Mouse (Mus musculus): ENCODE results near the gene Csrnp3.

Csrnp3 gene

DNA sequence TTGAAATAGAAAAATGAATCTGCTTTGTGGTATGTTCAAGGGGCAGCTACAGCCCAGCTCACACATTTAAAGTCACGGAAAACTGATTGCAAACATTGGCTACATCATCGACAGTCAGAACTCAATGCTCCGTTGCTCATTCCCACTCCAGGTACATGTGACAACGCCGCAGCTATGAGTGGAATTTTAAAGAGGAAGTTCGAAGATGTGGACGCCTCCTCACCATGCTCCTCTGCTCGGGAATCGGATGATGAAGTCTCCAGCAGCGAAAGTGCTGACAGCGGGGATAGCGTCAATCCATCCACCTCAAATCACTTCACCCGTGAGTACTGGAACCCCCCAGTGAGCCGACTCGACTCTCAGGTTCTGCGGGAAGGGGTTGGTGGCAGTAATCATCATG, 103.2 kb downstream of the Csrnp3 start:
- in situ Hi-C loops (cut with MboI), result no loop called here

- in situ Hi-C loops (cut with MboI), result no loop called here
These were observed 108.3 kb downstream of the Csrnp3 start for GRCm38 (mm10) chr2:65953726-65954340.

GRCm38 (mm10) chr2:65955804-65956203, 110.2 kb downstream of the Csrnp3 start:
- in situ Hi-C loops (cut with MboI), result no loop called here

DNA sequence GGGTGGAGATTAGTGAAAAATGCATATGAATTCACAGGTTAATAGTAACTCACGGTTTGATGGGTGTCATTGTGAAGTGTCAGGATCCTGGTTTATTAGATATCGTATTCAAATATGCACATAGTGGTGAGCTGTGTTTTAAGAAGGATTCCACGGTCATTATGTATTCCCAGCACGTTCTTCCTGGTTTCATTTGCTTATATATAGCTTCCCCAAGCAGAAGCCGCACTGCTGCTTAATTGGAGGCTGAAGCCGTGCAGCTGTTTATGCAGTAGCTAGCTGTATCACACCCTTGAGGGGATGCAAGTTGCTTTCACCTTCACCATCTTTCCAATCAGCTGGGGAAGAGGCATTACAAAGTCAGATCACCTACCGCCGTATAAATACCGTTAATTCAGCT, 111.2 kb downstream of the Csrnp3 start:
- in situ Hi-C loops (cut with MboI), result no loop called here

DNA sequence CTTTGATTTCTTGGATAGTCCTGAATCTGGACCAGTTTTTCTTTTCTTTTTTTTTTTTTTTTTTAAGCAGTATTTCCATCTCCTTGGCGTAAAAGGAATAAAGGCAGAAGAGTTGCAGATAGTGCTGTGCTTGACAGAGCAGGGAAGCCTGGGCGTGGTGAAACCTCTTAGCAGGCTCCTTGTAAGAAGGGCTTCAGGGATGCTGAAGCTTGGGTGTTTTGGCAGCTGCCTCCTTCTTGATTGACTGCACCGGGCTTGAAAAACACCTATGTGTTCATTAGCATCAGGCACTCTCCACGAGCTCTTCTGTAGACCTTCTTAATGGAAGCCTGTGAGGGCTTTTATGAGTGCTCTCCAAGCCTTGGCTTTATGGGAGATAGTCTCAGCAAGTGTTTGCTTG, 117.9 kb downstream of the Csrnp3 start:
- in situ Hi-C loops (cut with MboI), result no loop called here

DNA sequence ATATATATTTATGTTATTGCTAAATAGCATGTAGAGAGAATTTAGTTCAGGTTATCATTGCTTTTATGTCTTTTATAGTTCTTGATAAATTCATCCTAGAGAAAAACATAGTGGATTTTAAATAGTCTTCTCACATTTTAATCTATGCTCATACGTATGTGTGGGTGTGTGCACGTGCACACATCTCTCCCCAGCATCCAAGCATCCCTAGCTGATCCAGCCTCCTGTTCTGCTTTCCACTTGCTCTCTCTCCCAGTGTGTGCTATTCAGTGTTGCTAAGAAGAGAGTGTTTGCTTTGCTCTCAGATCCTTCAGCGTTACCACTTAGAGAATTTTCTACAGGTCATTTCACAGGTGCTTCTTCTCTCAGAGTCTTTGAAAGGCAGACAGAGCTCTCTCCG, 123.2 kb downstream of the Csrnp3 start:
- in situ Hi-C loops (cut with MboI), result no loop called here

DNA sequence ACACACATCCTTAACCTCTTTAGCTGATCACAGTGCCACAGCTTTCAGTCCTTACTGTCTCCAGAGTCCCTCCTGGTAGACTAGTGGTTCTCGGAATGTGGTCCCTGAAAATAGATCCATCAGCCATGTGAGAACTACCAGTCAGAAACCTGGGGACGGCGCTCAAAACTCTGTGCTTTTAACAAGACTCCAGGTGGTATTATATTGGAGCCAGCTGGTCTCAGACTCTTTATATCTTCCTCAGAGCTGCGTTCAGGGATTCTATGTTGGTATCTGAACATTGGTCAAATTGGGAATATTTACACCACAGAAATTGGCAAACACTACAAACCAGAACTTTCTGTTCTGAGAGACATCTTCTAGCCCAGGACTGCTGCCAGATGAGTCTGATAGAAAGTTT, 128.3 kb downstream of the Csrnp3 start:
- in situ Hi-C loops (cut with MboI), result no loop called here

GRCm38 (mm10) chr2:65975383-65975782, 129.8 kb downstream of the Csrnp3 start:
- in situ Hi-C loops (cut with MboI), result no loop called here

- in situ Hi-C loops (cut with MboI), result no loop called here
These were observed 133.9 kb downstream of the Csrnp3 start for GRCm38 (mm10) chr2:65979338-65980053.

DNA sequence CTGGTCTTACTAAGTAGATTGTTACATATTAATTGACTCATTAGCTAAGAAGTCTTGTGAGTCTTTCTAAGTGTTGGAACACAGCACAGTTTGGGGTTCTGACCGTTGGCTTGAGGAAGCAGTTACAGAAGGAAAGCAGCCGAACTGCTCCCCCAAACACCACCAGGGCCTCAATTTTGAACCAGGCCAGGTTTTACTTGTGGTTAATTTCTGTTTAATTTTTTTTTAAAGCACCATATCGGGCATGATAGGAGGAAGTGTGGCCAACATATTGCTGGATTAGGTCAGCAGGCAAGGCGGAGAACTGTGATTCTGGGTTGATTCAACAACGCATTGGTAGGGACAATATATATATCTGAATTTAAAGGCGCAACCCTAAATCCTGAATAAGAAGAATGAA, 135.9 kb downstream of the Csrnp3 start:
- in situ Hi-C loops (cut with MboI), result no loop called here

DNA sequence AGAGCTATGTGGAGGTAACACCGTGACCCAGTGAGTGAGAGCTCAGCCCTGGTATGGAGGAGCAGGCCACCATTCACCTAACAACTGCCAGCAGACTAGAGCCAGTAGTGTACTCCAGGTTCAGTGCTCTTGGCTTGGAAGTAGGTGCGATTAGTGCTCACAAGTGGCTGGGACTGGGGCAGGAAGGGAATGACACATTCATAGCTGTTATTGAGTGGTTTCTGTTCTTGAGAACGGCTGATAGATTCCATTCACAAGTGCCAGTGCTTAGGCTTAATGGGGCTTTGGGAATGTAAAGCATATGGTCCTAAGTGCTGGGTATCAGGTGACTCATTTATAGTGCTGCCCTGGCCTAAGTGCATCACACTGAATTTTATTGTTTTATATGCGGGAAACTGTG, 136.4 kb downstream of the Csrnp3 start:
- in situ Hi-C loops (cut with MboI), result no loop called here

DNA sequence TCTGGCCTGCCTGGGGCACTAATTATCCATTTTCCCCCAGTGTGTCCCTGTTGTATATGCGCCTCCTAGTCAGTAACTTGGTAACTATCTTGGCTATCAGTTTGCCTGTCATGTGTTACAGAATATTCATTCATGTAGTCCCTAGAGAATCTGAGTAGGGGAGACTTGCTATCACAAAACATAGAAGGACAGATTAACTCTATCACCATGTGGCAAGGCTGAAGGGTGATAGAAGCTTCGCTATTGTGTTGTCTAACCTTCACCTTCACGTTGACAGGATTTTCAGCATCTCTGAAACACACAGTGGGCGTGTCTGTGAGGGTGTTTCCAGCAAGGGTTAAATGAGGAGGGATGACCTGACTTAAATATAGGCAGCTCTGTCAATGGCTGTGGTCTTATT, 140.1 kb downstream of the Csrnp3 start:
- in situ Hi-C loops (cut with MboI), result no loop called here

GRCm38 (mm10) chr2:65987069-65987468, 141.5 kb downstream of the Csrnp3 start:
- in situ Hi-C loops (cut with MboI), result no loop called here

DNA sequence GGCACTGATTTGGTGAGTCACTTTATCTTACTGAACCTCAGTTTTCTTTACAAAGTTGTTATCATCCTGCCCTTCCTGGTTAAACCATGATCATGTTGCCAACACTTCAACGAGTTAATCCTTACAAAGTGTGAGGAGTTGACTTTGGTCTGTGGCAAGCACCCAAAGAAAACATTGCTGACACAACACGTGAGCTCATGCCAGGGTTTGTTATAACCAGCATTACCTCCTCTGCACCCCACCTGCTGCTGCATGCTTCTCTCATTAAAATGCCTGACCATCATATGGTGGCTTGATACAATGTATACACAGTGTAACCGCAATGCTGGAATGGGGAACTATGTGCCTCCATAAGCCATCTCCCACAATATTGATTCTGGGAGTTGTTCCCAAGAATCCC, 142.0 kb downstream of the Csrnp3 start:
- in situ Hi-C loops (cut with MboI), result no loop called here

DNA sequence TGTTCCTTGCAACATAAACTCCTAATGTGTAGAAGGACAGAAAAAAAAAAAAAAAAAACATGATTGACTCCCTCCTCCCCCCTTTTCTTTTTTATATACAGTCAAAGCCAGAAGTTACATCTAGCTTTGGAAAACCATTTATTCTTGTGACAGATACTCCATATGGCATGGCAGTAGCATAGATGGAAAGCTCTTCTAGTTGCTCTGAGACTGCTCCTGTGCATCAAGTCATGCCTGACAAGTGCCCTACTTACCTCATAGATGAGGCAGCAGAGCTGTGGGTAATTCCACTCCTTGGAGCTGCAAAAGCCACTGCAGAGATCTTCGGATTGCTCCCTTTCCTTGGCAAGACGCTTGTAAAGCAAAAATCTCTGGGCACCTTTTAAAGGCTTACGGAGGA, 143.2 kb downstream of the Csrnp3 start:
- in situ Hi-C loops (cut with MboI), result no loop called here

GRCm38 (mm10) chr2:65990108-65990507, 144.5 kb downstream of the Csrnp3 start:
- in situ Hi-C loops (cut with MboI), result no loop called here

GRCm38 (mm10) chr2:65990754-65991153, 145.2 kb downstream of the Csrnp3 start:
- in situ Hi-C loops (cut with MboI), result no loop called here

GRCm38 (mm10) chr2:65993371-65993770, 147.8 kb downstream of the Csrnp3 start:
- in situ Hi-C loops (cut with MboI), result no loop called here

- in situ Hi-C loops (cut with MboI), result no loop called here
These were observed 149.4 kb downstream of the Csrnp3 start for GRCm38 (mm10) chr2:65994886-65995468.

GRCm38 (mm10) chr2:65998747-65999146, 153.2 kb downstream of the Csrnp3 start:
- in situ Hi-C loops (cut with MboI), result no loop called here

- in situ Hi-C loops (cut with MboI), result no loop called here
These were observed 163.6 kb downstream of the Csrnp3 start for GRCm38 (mm10) chr2:66008995-66009654.

DNA sequence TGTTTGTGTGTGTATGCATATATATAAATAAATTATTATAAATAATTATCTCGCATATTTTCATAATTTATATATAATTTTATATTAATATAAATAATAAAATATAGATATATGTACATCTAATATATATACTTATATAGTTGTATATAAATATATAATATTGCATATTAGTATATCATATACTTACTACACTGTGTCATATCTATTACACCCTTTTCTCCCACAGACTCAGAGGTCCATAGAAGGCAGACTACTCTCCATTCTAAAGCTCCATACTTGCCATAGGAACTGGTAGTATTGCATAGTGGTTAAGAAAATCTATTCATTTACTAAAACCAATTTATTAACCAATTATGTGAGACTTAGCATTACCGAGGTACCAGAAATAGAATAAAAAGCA, 164.1 kb downstream of the Csrnp3 start:
- in situ Hi-C loops (cut with MboI), result no loop called here

DNA sequence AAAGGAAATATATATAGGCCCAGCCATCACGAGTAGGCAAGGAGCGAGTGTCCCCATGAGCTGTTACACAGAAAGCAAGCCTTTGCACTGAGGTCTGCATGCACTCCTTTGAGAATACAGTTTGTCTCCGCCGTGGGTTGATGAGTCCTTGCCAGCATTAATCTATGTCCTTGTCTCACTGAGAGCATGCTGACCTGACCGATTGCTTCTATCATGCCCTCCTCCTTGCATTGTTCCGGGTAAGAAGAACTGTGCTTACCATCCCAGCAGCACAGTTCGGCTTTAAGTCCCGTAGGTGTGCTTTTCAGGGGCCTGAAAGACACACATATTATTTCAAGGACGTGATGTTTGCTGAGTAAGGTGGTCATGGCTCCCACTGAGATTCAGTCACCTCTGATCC, 173.1 kb downstream of the Csrnp3 start:
- in situ Hi-C loops (cut with MboI), result no loop called here
